Mouse (Mus musculus) activated CD4-positive, CD25-positive, alpha-beta regulatory T cell, adult 4 months (primary cell): Measurements from ENCODE around the gene Klhdc3. TPM values are rescaled to one million over a fixed set of nuclear protein-coding genes. Genes with fewer than 3 reads are reported as not detected.

ENCODE experiments used
- polyA plus RNA-seq, 2 experiments: library from polyadenylated mRNA; unstranded; fragments of 100-300 nt; shearing (Covaris generic); gene quantifications; one replicate each; pipeline ENCODE4 v1.2.1; 2017

Klhdc3 gene
- polyA plus RNA-seq, 2 experiments from 2014 or later: 22.0 to 28.7 TPM

Other genes with a start within 250 kb of the Klhdc3 start
- gene Slc22a7, start 242.5 kb downstream of the Klhdc3 start, polyA plus RNA-seq: not detected
- 1 to 10 TPM in 1 of 2 experiments, under 1 TPM in 1; 0.49 to 1.5 TPM for gene Ttbk1, start 193.2 kb downstream of the Klhdc3 start, polyA plus RNA-seq
- gene Dnph1, start 184.2 kb downstream of the Klhdc3 start, polyA plus RNA-seq: 10 to 100 TPM; 11.1 to 13.4 TPM
- gene Cul9, start 134.5 kb downstream of the Klhdc3 start, polyA plus RNA-seq: 1 to 10 TPM; 2.7 to 3.5 TPM
- gene Srf, start 124.7 kb downstream of the Klhdc3 start, polyA plus RNA-seq: 10 to 100 TPM in 1 of 2 experiments, 1 to 10 TPM in 1; 6.3 to 10.9 TPM
- under 1 TPM in 1 of 2 experiments, not detected in 1; 0.22 TPM for gene Ptk7, start 51.4 kb downstream of the Klhdc3 start, polyA plus RNA-seq
- 10 to 100 TPM in 1 of 2 experiments, 1 to 10 TPM in 1; 5.6 to 11.2 TPM for gene Klc4, start 34.9 kb downstream of the Klhdc3 start, polyA plus RNA-seq
- gene Mrpl2, start 34.7 kb downstream of the Klhdc3 start, polyA plus RNA-seq: 10 to 100 TPM; 67.3 to 68.4 TPM
- 1 to 10 TPM; 2.8 to 4.1 TPM for gene Cul7, start 30.6 kb downstream of the Klhdc3 start, polyA plus RNA-seq
- gene Rrp36, start 6.6 kb downstream of the Klhdc3 start, polyA plus RNA-seq: 10 to 100 TPM; 44.0 to 48.0 TPM
- gene Mea1, start 2.1 kb downstream of the Klhdc3 start, polyA plus RNA-seq: 100 to 1,000 TPM; 164 to 197 TPM
- 10 to 100 TPM; 21.9 to 30.2 TPM for gene Ppp2r5d, start 24.2 kb upstream of the Klhdc3 start, polyA plus RNA-seq
- 1 to 10 TPM; 2.9 to 4.0 TPM for gene Pex6, start 30.5 kb upstream of the Klhdc3 start, polyA plus RNA-seq
- gene Gnmt, start 48.3 kb upstream of the Klhdc3 start, polyA plus RNA-seq: under 1 TPM; 0.54 to 0.83 TPM
- 10 to 100 TPM; 19.2 to 21.6 TPM for gene Cnpy3, start 71.3 kb upstream of the Klhdc3 start, polyA plus RNA-seq
- gene Ptcra, start 82.8 kb upstream of the Klhdc3 start, polyA plus RNA-seq: not detected
- 10 to 100 TPM; 20.0 to 25.1 TPM for gene 2310039H08Rik, start 91.7 kb upstream of the Klhdc3 start, polyA plus RNA-seq
- gene Rpl7l1, start 101.8 kb upstream of the Klhdc3 start, polyA plus RNA-seq: 100 to 1,000 TPM; 144 to 146 TPM
- 1 to 10 TPM; 8.3 to 8.5 TPM for gene Bicral, start 177.6 kb upstream of the Klhdc3 start, polyA plus RNA-seq
- gene Tbcc, start 209.8 kb upstream of the Klhdc3 start, polyA plus RNA-seq: 10 to 100 TPM; 10.4 to 12.4 TPM
- not detected for gene Prph2, start 229.5 kb upstream of the Klhdc3 start, polyA plus RNA-seq